Mouse (Mus musculus) brain, embryonic 14.5 days (tissue): ENCODE results near the gene Nxn.

Experiments used
- CTCF ChIP-seq: fragments of 200-500 bp; IDR thresholded peaks from 2 replicates; pipeline ENCODE4 v1.5.1; 2012; ENCODE audit warnings: inconsistent platforms, mild to moderate bottlenecking, moderate library complexity, borderline replicate concordance; ENCODE audit not compliant: insufficient read depth, insufficient read length; ENCODE audit errors: extremely low read depth
- POLR2A ChIP-seq: fragments of 200-500 bp; IDR thresholded peaks from 2 replicates; pipeline ENCODE4 v1.6.1; 2012; ENCODE audit warnings: mild to moderate bottlenecking, inconsistent platforms, borderline replicate concordance; ENCODE audit not compliant: poor library complexity, insufficient read depth, insufficient read length, severe bottlenecking; ENCODE audit errors: extremely low read depth

DNA sequence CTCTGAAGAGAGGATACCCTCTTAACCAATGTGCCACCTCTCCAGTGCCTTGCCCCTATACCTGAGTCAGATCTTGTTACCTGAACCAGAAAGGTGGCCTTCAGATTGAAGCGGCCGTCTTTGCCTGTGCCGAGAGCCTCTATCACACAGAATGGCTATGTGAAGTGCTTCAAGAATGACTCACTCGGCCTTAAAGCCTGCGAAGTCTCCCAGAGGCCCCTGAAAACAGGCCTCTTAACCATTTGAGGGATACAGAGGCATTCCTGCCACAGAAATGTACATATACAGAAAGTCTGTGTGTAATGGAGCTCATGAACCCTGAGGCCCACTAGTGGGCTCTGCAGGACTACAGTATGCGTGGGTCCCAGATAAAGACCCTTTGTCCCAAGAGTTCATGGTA lies 115.1 kb downstream of the Nxn start:
- TF ChIP-seq POLR2A (no peak), CTCF (no peak)
